24 mouse cellular contexts compared by ENCODE assay signal in the genomic region with DNA sequence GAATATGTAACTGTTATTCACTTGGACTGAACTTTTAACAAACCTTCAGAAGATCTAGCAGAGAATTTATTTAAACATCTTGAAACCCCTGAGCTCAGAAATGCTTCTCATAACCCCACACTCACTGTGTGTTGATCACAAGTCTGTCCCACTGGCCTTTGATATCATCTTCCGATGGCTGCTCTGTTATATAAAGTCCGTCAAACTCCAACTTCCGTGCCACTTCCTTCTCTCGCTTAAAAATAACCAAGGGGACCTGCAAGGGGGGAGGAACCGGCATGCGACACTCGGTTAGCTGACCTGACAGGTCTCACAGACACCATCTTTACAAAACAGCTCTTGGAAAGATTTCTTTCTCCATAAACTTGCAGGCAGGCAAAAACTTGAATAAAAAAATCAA.
"Had no signal": no experiment of that assay in that cellular context is flagged by ENCODE, and none has a peak within 500 bp of the region (broad histone marks: within the 10 kb centered on the region; RNA-seq: fewer than 3 reads in every experiment).

No protein-coding gene starts in this region.

- H3K4me3 ChIP-seq: gastrocnemius, adult 2 months; heart, adult 2 months; heart, embryonic 10.5 days; hindbrain, embryonic 13.5 days; hindbrain, embryonic 15.5 days; kidney, embryonic 15.5 days; limb, embryonic 13.5 days; limb, embryonic 15.5 days; liver, embryonic 12.5 days had no signal

- ATAC-seq: hindbrain, postnatal 0 days; intestine, embryonic 16.5 days; liver, embryonic 12.5 days had no signal

- H3K4me2 ChIP-seq: hindbrain, embryonic 13.5 days; hindbrain, embryonic 15.5 days; kidney, embryonic 15.5 days; limb, embryonic 13.5 days; limb, embryonic 15.5 days; liver, embryonic 12.5 days had no signal

- H3K36me3 ChIP-seq: kidney, embryonic 15.5 days; limb, embryonic 13.5 days; limb, embryonic 15.5 days; liver, embryonic 12.5 days had no signal

- H3K27ac ChIP-seq: gastrocnemius, adult 2 months; heart, adult 2 months; heart, embryonic 10.5 days; hindbrain, embryonic 13.5 days; hindbrain, embryonic 15.5 days; hindbrain, postnatal 0 days; kidney, embryonic 15.5 days; kidney, postnatal 0 days; limb, embryonic 13.5 days; limb, embryonic 15.5 days; liver, embryonic 12.5 days had no signal

- H3K27me3 ChIP-seq: hindbrain, embryonic 13.5 days; hindbrain, embryonic 15.5 days; kidney, embryonic 15.5 days; limb, embryonic 13.5 days; limb, embryonic 15.5 days; liver, embryonic 12.5 days had no signal

- H3K4me1 ChIP-seq: heart, embryonic 10.5 days; hindbrain, embryonic 13.5 days; hindbrain, embryonic 15.5 days; kidney, embryonic 15.5 days; limb, embryonic 13.5 days; limb, embryonic 15.5 days; liver, embryonic 12.5 days had no signal

- DNase-seq: gastrocnemius, adult 2 months; gastrocnemius, postnatal 10 days; gastrocnemius, postnatal 25 days; heart, adult 2 months; heart, postnatal 10 days; heart, postnatal 4 days; kidney, adult 11 months; kidney, adult 2 months; kidney, adult 9 months; kidney, postnatal 14 days; kidney, postnatal 36 days; layer of hippocampus, adult 9-11 months; layer of hippocampus, postnatal 36 days; left cerebral cortex, postnatal 4 days had no signal

- H3K9me3 ChIP-seq: heart, embryonic 10.5 days; hindbrain, embryonic 13.5 days; hindbrain, embryonic 15.5 days; kidney, embryonic 15.5 days; limb, embryonic 13.5 days; limb, embryonic 15.5 days; liver, embryonic 12.5 days had no signal

- H3K9ac ChIP-seq: hindbrain, embryonic 13.5 days; hindbrain, embryonic 15.5 days; kidney, embryonic 15.5 days; limb, embryonic 13.5 days; limb, embryonic 15.5 days; liver, embryonic 12.5 days had no signal
